Mouse (Mus musculus): ENCODE measurements at regions not wholly inside any gene's neighbourhood (a gene's known extent, or its start where the extent isn't known, plus 50 kb on each side); places are given as distances from the start of the nearest gene placed in this dataset.
A peak's percentile ranks its signal among the peaks of the same experiment; 100 is the strongest.

DNA sequence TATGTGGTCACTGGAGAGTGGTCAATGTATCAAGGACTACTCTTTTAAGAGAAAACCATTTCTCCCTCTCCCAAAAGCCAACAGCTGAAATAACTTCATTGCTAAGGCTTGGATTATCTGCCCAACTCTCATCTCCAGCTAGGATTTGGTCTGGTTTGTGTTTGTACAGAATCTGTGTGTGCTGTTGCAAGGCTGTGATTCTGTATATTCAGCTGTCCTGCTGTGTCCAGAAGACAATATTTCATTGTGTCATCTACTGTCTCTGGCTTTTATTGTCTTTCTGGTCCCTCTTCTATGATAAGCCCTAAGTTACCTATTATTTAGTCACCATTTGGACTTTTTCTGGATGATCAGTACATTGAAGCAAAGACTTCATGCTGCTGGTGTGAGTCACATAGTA, 110.9 kb downstream of the Cenpc1 start:
- Histone ChIP-seq H3K9ac (ENCODE audit: insufficient read depth, low read depth, low read length, poor library complexity, severe bottlenecking) (no peak overlapping the region), H3K4me1 (ENCODE audit: control insufficient read depth in 2 of 2, insufficient read depth in 2 of 2, low read length in 2 of 2, poor library complexity in 1 of 2) (no peaks in the 10 kb centered on the region), H3K9me3 (ENCODE audit: control insufficient read depth, insufficient read depth, low read depth, low read length) (no peaks in the 10 kb centered on the region), H3K4me3 (ENCODE audit: insufficient read depth in 1 of 2, low read depth in 1 of 2, low read length in 2 of 2, poor library complexity in 1 of 2, severe bottlenecking in 1 of 2) (no peak overlapping the region), H3K27ac (ENCODE audit: insufficient read depth, low read depth, low read length, poor library complexity, severe bottlenecking) (no peak overlapping the region), H3K36me3 (ENCODE audit: control insufficient read depth, insufficient read depth, low read length, poor library complexity, severe bottlenecking) (no peaks in the 10 kb centered on the region)
- no peak for TF ChIP-seq MAFK (IDR thresholded peaks at IDR 0.05; ENCODE audit: insufficient read depth, low read depth, low read length)
- no peak for TF ChIP-seq CHD2 (IDR thresholded peaks at IDR 0.05; ENCODE audit: low read depth, low read length)
- no peak for TF ChIP-seq ZNF384 (IDR thresholded peaks at IDR 0.05; ENCODE audit: low read depth, low read length)
- TF ChIP-seq ZC3H11A (IDR thresholded peaks at IDR 0.05; ENCODE audit: borderline replicate concordance, low read depth, low read length): no peak
- TF ChIP-seq HCFC1 (IDR thresholded peaks at IDR 0.05; ENCODE audit: borderline replicate concordance, insufficient read depth, low read length): no peak
- no peak for DNase-seq (ENCODE audit: low read depth, low spot score)
- in situ Hi-C loops (cut with MboI; ENCODE audit: low sequenced_read_pairs in 2 of 2, unreplicated experiment in 2 of 2): no loop called here

DNA sequence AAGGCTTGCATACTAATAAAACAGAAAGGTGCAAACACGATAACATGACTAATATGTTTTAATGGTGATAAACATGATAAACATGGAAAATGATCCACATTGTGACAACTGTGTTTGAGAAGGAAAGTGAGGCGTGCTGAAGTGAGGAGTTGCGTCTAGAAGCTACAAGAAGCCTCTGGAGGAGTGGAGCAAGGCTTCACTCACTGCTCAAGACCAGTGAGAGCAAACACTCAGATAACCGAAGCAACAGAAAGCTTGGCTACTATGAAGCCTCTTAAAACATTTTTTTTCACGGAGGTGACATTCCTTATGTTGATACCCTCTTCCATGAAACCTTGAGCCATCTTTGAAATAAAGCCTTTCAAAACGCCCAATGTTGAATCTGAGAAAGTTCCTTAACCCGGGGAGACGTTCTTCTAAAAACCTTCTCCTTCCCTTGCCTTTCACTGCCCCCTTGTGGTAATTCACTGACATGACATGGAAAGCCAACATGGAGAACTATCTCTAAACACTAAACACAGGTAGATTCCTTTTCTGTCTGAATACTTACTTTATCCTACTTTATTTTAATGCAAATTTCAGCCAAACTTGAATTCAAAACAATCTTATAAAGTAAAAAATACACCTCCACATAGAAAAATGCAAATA, 128.6 kb downstream of the Cenpc1 start:
- no peaks in the 10 kb centered on the region for H3K4me1 ChIP-seq (ENCODE audit: control insufficient read depth in 2 of 2, insufficient read depth in 2 of 2, low read length in 2 of 2, poor library complexity in 1 of 2)
- H3K4me3 ChIP-seq (ENCODE audit: insufficient read depth in 1 of 2, low read depth in 1 of 2, low read length in 2 of 2, poor library complexity in 1 of 2, severe bottlenecking in 1 of 2): no peak overlapping the region
- no peaks in the 10 kb centered on the region for H3K36me3 ChIP-seq (ENCODE audit: control insufficient read depth, insufficient read depth, low read length, poor library complexity, severe bottlenecking)
- H3K27ac ChIP-seq (ENCODE audit: insufficient read depth, low read depth, low read length, poor library complexity, severe bottlenecking): no peak overlapping the region
- no peak overlapping the region for H3K9ac ChIP-seq (ENCODE audit: insufficient read depth, low read depth, low read length, poor library complexity, severe bottlenecking)
- no peaks in the 10 kb centered on the region for H3K9me3 ChIP-seq (ENCODE audit: control insufficient read depth, insufficient read depth, low read depth, low read length)
- DNase-seq (ENCODE audit: low read depth, low spot score): peak; percentile 59
- in situ Hi-C loops (cut with MboI; ENCODE audit: low sequenced_read_pairs in 2 of 2, unreplicated experiment in 2 of 2): loop anchor here in 1 of 2 experiments (25.0 kb wide), 1 partner anchor 349 kb away; no protein-coding TSS in a partner anchor
- TF ChIP-seq MAFK (IDR thresholded peaks at IDR 0.05; ENCODE audit: insufficient read depth, low read depth, low read length): no peak
- no peak for TF ChIP-seq CHD2 (IDR thresholded peaks at IDR 0.05; ENCODE audit: low read depth, low read length)
- peak; percentile 89 for TF ChIP-seq ZC3H11A (IDR thresholded peaks at IDR 0.05; ENCODE audit: borderline replicate concordance, low read depth, low read length)

DNA sequence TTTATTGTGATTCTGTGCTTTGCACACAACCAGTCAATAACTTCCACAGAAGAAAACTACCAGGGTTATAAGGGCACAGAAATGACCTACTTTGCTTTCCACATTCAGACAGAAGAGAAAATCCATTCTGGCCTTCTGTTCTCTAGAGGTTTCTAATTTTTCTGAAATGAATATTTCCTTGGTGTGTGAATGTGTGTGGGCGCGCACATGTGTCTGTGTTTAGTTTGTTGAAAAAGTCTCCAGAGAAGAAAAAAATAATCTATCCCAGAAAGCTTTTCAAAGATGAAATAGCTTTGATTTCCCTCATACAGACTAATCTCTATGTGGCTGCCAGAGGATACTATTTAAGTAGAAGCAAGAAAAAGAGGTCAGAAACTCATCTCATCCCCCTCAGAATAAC, 147.1 kb downstream of the Cenpc1 start:
- Histone ChIP-seq H3K9me3 (ENCODE audit: control insufficient read depth, insufficient read depth, low read depth, low read length) (no peaks in the 10 kb centered on the region), H3K27ac (ENCODE audit: insufficient read depth, low read depth, low read length, poor library complexity, severe bottlenecking) (no peak overlapping the region), H3K4me3 (ENCODE audit: insufficient read depth in 1 of 2, low read depth in 1 of 2, low read length in 2 of 2, poor library complexity in 1 of 2, severe bottlenecking in 1 of 2) (no peak overlapping the region), H3K9ac (ENCODE audit: insufficient read depth, low read depth, low read length, poor library complexity, severe bottlenecking) (no peak overlapping the region), H3K36me3 (ENCODE audit: control insufficient read depth, insufficient read depth, low read length, poor library complexity, severe bottlenecking) (no peaks in the 10 kb centered on the region), H3K4me1 (ENCODE audit: control insufficient read depth in 2 of 2, insufficient read depth in 2 of 2, low read length in 2 of 2, poor library complexity in 1 of 2) (no peaks in the 10 kb centered on the region)
- DNase-seq (ENCODE audit: low read depth, low spot score): no peak
- in situ Hi-C loops (cut with MboI; ENCODE audit: low sequenced_read_pairs in 2 of 2, unreplicated experiment in 2 of 2): no loop called here
- TF ChIP-seq ZNF384 (IDR thresholded peaks at IDR 0.05; ENCODE audit: low read depth, low read length) (no peak), HCFC1 (IDR thresholded peaks at IDR 0.05; ENCODE audit: borderline replicate concordance, insufficient read depth, low read length) (no peak), MAFK (IDR thresholded peaks at IDR 0.05; ENCODE audit: insufficient read depth, low read depth, low read length) (no peak), ZC3H11A (IDR thresholded peaks at IDR 0.05; ENCODE audit: borderline replicate concordance, low read depth, low read length) (no peak), CHD2 (IDR thresholded peaks at IDR 0.05; ENCODE audit: low read depth, low read length) (no peak)

DNA sequence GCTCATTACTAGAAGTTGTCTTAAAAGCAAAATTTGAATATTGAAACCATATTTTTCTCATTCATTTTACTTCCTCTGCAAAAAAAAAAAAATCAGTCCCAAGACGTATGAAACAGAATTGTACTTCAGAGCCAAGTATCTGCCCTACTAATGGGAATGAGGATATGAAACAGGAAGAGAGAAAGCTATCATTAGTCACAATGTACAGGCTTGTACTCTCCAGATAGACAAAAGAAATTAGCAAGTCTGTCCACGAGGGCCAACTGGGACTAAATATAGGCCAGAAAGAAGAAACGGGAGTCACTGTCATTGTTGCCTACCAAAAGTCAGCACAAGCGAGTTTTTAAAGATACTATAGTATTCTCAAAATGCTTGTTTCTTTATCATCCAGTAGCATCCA, 150.4 kb downstream of the Cenpc1 start:
- in situ Hi-C loops (cut with MboI; ENCODE audit: low sequenced_read_pairs in 2 of 2, unreplicated experiment in 2 of 2): no loop called here
- Histone ChIP-seq H3K4me3 (ENCODE audit: insufficient read depth in 1 of 2, low read depth in 1 of 2, low read length in 2 of 2, poor library complexity in 1 of 2, severe bottlenecking in 1 of 2) (no peak overlapping the region), H3K9me3 (ENCODE audit: control insufficient read depth, insufficient read depth, low read depth, low read length) (no peaks in the 10 kb centered on the region), H3K27ac (ENCODE audit: insufficient read depth, low read depth, low read length, poor library complexity, severe bottlenecking) (no peak overlapping the region), H3K36me3 (ENCODE audit: control insufficient read depth, insufficient read depth, low read length, poor library complexity, severe bottlenecking) (no peaks in the 10 kb centered on the region), H3K9ac (ENCODE audit: insufficient read depth, low read depth, low read length, poor library complexity, severe bottlenecking) (no peak overlapping the region), H3K4me1 (ENCODE audit: control insufficient read depth in 2 of 2, insufficient read depth in 2 of 2, low read length in 2 of 2, poor library complexity in 1 of 2) (no peaks in the 10 kb centered on the region)
- TF ChIP-seq HCFC1 (IDR thresholded peaks at IDR 0.05; ENCODE audit: borderline replicate concordance, insufficient read depth, low read length): no peak
- no peak for TF ChIP-seq MAFK (IDR thresholded peaks at IDR 0.05; ENCODE audit: insufficient read depth, low read depth, low read length)
- TF ChIP-seq CHD2 (IDR thresholded peaks at IDR 0.05; ENCODE audit: low read depth, low read length): no peak
- TF ChIP-seq ZC3H11A (IDR thresholded peaks at IDR 0.05; ENCODE audit: borderline replicate concordance, low read depth, low read length): no peak
- no peak for TF ChIP-seq ZNF384 (IDR thresholded peaks at IDR 0.05; ENCODE audit: low read depth, low read length)
- DNase-seq (ENCODE audit: low read depth, low spot score): no peak

DNA sequence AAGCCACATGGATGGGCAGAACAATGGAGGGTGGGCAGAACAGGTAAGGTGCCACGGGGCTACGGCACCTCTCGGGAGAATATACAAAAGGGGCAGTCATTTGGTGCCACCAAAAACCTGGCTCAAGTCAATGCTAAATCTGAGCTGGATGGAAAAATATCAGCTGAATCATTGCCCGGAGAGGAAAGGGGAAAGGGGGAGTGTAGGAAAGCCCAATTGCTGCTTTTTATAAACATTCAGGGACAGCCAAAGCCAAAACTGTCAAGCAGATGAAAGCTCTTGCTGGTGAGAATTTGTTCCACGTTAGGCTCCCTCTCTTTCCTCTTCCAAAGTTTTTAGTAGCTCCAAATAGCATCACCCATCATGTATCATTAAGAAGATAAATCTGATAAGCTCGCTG, 168.9 kb downstream of the Cenpc1 start:
- Histone ChIP-seq H3K36me3 (ENCODE audit: control insufficient read depth, insufficient read depth, low read length, poor library complexity, severe bottlenecking) (no peaks in the 10 kb centered on the region), H3K9ac (ENCODE audit: insufficient read depth, low read depth, low read length, poor library complexity, severe bottlenecking) (no peak overlapping the region), H3K9me3 (ENCODE audit: control insufficient read depth, insufficient read depth, low read depth, low read length) (no peaks in the 10 kb centered on the region), H3K27ac (ENCODE audit: insufficient read depth, low read depth, low read length, poor library complexity, severe bottlenecking) (no peak overlapping the region), H3K4me1 (ENCODE audit: control insufficient read depth in 2 of 2, insufficient read depth in 2 of 2, low read length in 2 of 2, poor library complexity in 1 of 2) (no peaks in the 10 kb centered on the region), H3K4me3 (ENCODE audit: insufficient read depth in 1 of 2, low read depth in 1 of 2, low read length in 2 of 2, poor library complexity in 1 of 2, severe bottlenecking in 1 of 2) (no peak overlapping the region)
- no peak for DNase-seq (ENCODE audit: low read depth, low spot score)
- in situ Hi-C loops (cut with MboI; ENCODE audit: low sequenced_read_pairs in 2 of 2, unreplicated experiment in 2 of 2): no loop called here
- TF ChIP-seq ZNF384 (IDR thresholded peaks at IDR 0.05; ENCODE audit: low read depth, low read length) (no peak), ZC3H11A (IDR thresholded peaks at IDR 0.05; ENCODE audit: borderline replicate concordance, low read depth, low read length) (no peak), HCFC1 (IDR thresholded peaks at IDR 0.05; ENCODE audit: borderline replicate concordance, insufficient read depth, low read length) (no peak), CHD2 (IDR thresholded peaks at IDR 0.05; ENCODE audit: low read depth, low read length) (no peak), MAFK (IDR thresholded peaks at IDR 0.05; ENCODE audit: insufficient read depth, low read depth, low read length) (no peak)
